Mouse (Mus musculus) urinary bladder, adult 2 months (tissue): ENCODE data around the gene Ghrl. TPM values are rescaled to one million over a fixed set of nuclear protein-coding genes. Genes with fewer than 3 reads are reported as not detected.

ENCODE experiments used
- DNase-seq: peaks from one replicate; pipeline ENCODE4 v3.0.0; 2022; ENCODE audit warnings: low spot score
- polyA plus RNA-seq: library from polyadenylated mRNA; depleted of rRNA; stranded (reverse); fragments of >200 nt; gene quantifications from 2 replicates; pipeline ENCODE4 v1.2.3, GENCODE M21; 2012; rRNA removed

Gene Ghrl
- polyA plus RNA-seq, 1 experiment, result 0.23 TPM

GRCm38 (mm10) chr6:113668287-113669154 lies 51.2 kb downstream of the Ghrl start:
- no peak for DNase-seq

- no peak for DNase-seq
Measured at GRCm38 (mm10) chr6:113667611-113668122, 52.0 kb downstream of the Ghrl start.

Other genes starting within 250 kb of the Ghrl start
- 62.5 and 65.3 TPM in 2 replicates for gene Il17rc, start 248.5 kb downstream of the Ghrl start, polyA plus RNA-seq
- gene Creld1, start 236.6 kb downstream of the Ghrl start, polyA plus RNA-seq, result 46.1 and 58.4 TPM in 2 replicates
- gene Prrt3, start 217.9 kb downstream of the Ghrl start, polyA plus RNA-seq, result 0.10 and 0.18 TPM in 2 replicates
- 82.4 and 83.8 TPM in 2 replicates for gene Emc3, start 188.2 kb downstream of the Ghrl start, polyA plus RNA-seq
- gene Fancd2, start 188.2 kb downstream of the Ghrl start, polyA plus RNA-seq, result 4.7 and 5.8 TPM in 2 replicates
- gene Fancd2os, start 119.2 kb downstream of the Ghrl start, polyA plus RNA-seq, result not detected in 2 replicates
- gene Brk1, start 115.1 kb downstream of the Ghrl start, polyA plus RNA-seq, result 176 and 195 TPM in 2 replicates
- gene Vhl, start 95.9 kb downstream of the Ghrl start, polyA plus RNA-seq, result 14.9 and 22.5 TPM in 2 replicates
- gene Irak2, start 81.4 kb downstream of the Ghrl start, polyA plus RNA-seq, result 69.3 and 91.4 TPM in 2 replicates
- gene Tatdn2, start 22.8 kb downstream of the Ghrl start, polyA plus RNA-seq, result 29.3 and 31.7 TPM in 2 replicates
- gene Sec13, start 20.9 kb upstream of the Ghrl start, polyA plus RNA-seq, result 142 and 199 TPM in 2 replicates